Mouse (Mus musculus) brain, adult 2 months (tissue): ENCODE measurements around the gene Cldn13.
A peak's percentile ranks its signal among the peaks of the same experiment; 100 is the strongest.
"Not testable (repeated sequence)": the region's sequence is repeated elsewhere in the genome, so short reads cannot be mapped to it uniquely, and the experiment has no call there.

ENCODE experiments used
- DNase-seq: peaks from one replicate; pipeline ENCODE4 v3.0.0; 2011; ENCODE audit warnings: low read depth, low spot score

Gene Cldn13

DNA sequence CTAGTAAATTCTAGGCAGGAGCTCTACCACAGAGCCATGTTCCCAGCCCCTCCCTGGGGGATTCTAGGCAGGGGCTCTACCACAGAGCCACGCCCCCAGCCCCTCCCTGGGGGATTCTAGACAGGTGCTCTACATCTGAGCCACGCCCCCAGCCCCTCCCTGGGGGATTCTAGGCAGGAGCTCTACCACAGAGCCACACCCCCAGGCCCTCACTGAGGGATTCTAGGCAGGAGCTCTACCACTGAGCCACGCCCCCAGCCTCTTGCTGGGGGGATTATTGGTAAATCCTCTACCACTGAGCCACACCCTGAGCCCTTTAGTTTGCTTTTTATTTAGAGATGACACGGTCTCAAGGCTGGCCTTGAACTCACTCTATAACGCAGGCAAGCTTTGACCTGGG is 18.4 kb upstream of the Cldn13 start:
- not testable (repeated sequence) for DNase-seq

DNA sequence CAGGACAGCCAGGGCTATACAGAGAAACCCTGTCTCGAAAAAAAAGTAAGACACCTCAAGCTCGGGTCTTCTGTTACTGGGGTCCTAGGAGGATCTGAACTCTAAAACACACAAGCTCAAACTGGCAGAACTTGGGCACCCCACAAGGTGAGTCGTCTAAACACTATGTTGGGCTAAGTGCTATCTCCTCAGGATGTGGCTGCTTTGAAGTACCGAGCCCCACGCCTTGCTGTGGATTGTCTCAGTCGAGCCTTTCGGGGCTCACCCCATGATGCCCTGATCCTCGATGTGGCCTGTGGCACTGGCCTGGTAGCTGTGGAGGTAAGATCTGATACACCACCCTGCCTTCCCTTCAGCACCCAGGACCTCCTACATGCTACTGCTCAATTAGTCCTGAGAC is 18.0 kb upstream of the Cldn13 start:
- DNase-seq, result no peak

DNA sequence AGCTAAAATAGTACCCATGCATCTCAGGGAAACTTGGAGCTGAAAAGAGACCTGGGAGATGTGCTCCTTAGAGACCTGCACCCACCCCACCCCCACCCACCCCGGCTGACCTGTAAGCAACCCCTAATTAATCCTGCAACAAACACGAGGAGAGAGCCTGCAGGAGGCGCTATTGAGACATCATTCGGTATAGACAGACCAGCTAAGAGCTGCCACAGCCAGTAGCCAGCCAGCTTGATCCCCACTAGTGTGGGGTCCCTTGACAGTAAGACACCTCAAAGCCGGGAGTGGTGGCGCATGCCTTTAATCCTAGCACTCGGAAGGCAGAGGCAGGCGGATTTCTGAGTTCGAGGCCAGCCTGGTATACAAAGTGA is 17.6 kb upstream of the Cldn13 start:
- DNase-seq, result peak; percentile 80

DNA sequence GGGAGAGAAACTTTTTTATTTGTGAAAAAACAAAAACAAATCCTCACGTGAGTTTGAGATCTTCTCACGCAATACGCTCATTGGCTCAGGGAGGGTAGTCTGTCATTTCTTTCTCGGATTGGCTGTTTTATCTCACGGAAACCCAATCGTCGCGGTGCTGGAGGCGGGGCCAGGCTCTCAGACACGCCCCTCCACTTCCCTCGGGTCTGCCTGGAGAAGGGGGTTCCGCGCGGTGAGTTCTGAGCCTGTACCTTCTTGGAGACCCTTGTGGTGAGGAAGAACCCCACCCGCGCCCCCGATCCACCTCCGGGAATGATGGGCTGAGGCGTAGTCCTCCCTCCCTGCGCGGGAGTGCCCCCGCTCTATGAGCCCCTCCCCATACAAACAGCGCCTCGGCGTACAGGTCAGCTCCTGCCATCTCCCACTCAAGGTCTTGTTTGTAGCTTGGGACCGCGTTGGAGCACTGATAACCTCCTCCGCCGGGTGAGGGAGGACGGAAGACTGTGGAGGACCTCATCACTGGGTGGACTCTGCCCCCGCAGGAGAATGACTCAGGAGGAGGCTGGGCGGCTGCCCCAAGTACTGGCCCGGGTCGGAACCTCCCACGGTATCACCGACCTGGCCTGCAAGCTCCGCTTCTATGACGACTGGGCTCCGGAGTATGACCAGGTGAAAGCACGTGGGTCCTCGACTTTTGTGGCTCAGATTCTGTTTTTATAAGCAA is 17.0 kb upstream of the Cldn13 start, which contains the start of gene Mettl27:
Gene Mettl27 (plus strand): TSS at position 190 of the 724 bp plus-strand sequence.
- DNase-seq, result peak; percentile 89

DNA sequence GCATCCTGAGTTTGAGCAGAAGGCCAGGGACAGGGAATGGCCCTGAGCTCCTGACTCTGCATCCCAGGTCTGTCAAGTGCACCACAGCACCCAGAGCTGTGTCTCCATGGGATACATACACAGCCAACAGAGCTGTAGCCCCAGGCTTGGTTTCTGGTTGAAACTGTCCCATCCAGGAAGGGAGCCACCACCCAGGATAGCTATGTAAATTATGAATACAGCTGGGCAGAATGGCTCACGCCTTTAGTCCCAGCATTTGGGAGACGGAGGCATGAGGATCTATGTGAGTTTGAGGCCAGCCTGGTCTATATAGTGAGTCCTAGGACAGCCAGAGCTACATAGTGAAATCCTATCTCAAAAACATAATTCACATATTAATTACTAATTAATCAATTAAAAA is 14.7 kb upstream of the Cldn13 start:
- no peak for DNase-seq

DNA sequence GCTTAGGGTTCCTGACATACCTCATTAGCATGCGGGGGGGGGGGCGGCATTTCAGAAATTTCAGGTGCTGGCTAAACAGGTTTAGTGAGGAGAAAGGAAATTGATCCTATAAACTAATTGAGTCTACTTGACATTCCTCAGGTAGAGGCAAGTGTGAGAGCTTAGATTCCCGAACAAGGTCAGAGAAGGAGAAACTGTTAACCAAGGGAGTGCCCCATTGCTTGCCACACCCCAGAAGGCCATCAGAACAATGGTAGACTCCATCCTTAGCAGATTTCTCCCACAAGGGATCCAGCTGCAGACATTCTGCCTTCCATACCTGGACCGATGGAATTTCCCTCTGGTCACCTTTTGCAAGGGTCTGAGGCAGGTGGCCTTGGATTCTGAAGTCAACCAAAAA is 11.4 kb upstream of the Cldn13 start:
- no peak for DNase-seq

DNA sequence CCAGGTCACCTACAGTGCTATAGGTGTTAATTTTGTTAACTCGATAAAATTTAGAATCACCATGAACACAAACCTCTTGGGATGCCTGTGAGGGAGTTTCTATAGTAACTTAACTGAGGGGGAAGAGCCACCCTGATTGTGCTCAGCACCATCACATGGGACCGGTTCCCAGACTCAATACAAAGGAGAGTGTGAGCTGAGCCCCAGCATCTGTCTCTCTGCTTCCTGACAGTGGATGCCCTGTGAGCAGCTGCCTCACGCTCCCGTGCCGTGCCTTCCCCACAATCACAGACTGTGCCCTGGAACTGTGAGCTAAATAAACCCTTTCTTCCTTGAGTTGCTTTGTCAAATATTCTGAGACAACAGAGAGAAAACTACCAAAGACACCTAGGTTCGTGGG is 7.8 kb upstream of the Cldn13 start:
- peak; percentile 4 for DNase-seq

DNA sequence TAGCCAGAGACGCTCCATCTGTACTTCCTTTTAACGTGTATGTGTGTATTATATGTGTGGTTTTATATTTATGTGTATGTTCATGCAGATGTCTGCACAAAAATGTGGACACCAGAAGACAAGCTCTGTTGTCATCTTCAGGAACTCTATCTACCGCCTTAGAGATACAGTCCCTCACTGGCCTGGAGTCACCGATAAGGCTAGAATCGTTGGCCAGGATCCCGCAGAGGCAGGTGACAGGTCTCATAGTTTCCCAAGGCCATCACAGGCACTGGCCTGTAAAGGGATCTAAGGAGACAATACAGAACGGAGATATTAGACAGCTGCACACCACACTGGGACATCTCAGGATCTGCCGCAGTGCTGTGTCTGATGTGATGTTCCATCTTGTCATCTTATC is 5.8 kb upstream of the Cldn13 start:
- no peak for DNase-seq

DNA sequence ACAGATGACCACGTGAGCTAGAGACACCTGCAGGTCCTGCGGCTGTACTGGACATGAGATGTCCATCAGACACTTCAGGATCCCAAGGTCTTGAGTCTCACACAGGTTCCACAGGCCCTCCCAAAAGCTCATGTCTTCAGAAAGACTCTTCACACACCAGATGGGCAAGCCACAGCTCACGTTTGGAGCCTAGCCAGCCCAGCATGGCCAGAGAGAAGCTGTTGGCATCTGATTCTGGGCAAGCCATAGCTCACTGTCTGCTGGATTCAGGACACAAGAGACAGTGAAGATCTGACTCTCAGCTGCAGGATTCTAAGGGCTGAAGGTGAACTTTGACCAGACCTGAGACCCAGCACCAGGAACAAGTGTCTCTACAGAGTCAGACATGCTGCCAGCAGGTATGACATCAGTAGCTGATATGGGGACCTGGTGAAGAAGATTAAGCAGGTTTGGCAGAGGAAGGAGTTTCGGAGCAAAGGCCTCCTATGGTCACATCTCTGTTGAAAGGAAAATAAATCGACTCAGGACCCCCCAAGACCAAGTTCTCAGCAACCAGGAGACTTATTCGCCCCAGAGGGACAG is 4.9 kb upstream of the Cldn13 start:
- DNase-seq, result peak; percentile 6

DNA sequence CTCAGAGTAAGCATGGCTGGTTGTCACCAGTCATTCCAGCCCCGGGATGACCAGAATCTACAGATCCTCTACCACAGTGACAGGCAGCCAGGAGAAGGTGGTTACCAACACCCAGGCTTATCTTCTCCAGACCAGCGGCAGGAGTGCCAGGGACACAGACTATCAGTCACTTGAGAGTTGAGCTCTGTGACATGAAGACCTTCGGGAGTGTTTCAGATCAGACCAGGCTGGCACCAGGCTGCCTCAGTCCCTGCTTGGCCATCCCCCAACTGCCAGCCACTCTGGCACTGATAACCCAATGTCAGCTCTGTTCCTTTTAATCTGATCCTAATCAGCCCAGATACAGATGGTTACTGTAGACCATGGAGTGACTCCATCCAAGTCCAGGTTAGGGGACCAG is 3.8 kb upstream of the Cldn13 start:
- no peak for DNase-seq

DNA sequence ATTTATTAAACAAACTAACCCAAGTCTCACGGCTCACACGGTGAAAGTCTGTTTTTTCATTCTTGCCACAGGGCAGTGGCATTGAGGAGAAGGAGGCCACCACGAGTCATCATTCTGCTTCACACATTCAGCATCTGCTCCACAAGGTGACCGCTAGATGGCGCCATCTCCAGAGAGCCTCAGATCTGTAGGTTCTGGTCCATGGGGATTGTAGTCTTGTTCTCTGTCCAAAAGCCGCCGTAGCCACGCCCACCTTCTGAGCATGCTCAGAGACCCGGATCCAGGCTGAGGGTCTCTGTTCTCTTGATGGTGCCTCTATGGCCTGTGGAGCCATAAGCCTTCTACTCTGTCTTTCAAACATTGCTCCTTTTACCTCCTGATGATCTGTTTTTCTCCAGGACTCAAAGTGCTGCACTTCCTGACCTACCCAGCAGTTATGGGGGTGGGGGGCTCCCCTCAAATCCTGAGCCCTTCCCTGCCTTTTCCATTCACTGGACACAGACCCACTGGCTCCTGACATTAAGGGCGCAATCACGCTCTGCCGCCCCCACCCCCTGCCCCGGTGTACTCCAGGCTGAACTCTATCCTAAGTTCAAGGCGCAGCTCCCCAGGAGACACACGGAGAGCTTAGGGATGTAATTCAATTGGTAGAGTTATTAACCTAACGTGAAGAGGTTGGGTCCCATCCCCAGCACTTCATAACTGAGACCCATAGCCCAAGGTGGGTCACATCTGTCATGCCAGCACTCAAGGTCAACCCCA is 2.9 kb upstream of the Cldn13 start:
- DNase-seq, result peak; percentile 49

DNA sequence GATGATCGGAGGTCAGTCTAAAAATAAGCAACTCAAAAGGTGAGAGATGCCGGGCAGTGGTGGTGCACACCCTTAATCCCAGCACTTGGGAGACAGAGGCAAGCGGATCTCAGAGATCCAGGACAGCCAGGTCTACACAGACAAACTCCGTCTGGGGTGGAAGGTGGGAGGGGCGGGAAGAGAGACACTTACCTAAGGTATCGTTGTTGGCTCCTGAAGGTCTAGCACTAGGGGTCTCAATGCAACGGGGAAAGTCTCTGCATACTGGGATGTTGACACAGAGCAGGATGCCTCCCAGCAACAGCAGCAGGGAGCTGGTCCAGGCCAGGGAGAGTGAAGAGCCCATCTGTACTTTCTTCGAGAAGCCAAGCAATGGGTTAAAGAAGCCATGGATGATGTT is 816 bp downstream of the Cldn13 start:
- DNase-seq, result no peak

DNA sequence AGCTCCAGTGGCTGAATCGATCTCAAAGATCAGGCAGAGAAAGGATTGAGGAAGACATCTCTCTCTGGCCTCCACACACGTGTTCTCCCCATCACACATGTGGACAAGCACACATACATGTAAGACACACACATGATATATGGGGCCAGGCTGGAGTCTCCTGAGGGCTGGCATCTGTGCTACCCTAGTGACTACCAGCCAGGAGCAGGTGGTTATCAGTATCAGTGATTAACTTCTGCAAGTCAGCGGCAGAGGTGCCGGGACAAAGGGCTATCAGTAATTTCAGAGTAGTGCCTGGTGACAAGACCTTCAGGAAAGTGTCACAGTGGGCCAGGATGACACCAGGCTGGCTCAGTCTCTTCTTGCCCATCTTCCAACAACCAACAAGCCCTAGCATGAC is 1.6 kb downstream of the Cldn13 start:
- DNase-seq, result no peak

DNA sequence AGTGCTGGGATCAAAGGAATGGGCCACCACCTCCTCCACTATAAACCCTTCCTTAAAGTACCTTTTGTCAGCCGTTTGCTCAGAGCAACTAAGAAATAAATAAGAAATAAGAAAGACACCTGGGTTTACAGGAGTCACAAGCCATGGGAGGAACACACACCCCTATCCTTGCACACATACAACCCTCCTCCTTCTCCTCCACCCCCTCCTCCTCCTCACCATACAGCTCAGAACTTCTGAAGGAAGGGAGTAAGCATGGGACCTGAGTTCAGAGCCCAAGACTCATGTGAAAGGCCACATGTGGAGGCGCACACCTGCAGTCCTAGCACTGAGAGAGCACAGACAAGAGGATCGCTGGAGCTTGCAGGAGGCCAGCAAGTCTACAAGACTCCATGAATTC is 2.0 kb downstream of the Cldn13 start:
- DNase-seq, result no peak

DNA sequence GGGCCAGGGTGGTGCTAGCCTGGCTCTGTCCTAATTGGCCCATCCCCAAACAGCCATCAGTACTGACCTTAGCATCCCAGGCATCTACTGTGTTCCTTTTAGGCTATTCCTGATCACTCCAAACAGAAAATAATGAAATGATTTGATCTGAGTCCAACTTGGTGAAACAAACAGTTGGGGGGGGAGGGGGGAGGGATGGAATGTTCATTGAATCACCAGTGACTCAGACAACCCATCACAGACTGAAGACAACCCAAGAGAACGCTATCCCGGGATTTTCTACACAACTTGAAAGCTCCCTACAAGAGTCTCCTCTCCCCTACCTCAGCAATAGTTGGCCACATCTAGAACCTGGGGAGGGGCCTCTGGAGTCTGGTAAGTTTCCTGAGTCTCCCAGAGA is 3.4 kb downstream of the Cldn13 start:
- DNase-seq, result no peak

DNA sequence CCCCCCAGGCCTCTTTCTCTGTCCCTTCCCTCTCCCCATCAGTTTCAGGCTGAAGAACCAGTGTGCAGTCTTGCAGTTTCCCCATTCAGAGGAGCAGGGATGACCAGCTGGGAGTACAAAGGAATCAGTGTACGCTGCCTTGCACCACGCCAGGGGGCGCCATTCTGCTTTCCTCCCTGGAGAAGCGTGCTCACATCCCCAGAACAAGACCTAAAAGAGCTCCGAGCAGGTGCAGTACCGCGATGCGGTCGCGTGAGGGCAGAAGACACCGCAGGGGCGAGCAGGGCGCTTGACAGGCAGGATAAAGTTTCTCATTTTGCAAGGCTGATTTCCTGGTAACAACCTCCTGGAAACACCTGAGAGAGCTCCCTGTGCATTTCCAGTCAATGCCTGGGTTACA is 8.2 kb downstream of the Cldn13 start:
- DNase-seq, result peak; percentile 93

DNA sequence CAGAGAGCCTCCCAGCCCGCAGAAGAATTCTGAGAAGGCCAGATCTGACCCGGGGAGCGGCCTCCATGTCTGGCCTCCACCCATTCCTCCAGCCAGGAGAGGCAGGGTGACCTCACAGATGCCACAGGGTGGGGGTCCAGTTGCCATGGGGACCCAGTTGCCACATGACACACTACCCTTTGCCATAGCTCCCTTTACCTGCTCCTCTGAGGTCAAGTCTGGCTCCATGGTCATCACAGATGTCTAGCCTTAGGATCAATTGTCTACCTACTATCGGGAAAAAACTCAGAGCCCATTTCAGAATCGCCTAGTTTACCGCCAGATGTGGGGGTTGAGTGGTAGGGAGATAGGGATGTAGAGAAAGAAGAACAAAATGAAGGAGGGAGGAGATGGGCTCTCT is 8.7 kb downstream of the Cldn13 start, which contains the start of gene Tmem270:
Gene Tmem270 (minus strand): TSS at position 101 of the 400 bp plus-strand sequence.
- no peak for DNase-seq

DNA sequence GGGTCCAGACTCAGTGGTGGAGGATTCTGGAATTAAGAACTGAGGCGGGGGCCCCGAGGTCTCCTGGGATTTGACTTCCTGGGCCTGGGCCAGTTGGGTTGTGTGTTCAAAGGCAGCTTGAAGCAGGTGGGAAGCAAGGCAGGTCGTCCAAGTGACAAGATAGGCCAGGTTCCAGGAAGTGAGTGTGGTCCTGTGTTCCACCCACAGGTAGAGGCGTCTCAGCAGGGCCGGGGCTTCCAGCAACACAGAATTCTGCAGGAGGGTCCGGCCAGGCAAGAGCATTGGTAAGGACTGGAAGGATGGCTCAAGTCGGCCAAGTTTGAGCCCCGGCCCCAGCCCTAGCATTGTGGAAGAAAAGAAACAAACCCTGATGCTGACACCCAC is 13.7 kb downstream of the Cldn13 start:
- DNase-seq, result no peak

DNA sequence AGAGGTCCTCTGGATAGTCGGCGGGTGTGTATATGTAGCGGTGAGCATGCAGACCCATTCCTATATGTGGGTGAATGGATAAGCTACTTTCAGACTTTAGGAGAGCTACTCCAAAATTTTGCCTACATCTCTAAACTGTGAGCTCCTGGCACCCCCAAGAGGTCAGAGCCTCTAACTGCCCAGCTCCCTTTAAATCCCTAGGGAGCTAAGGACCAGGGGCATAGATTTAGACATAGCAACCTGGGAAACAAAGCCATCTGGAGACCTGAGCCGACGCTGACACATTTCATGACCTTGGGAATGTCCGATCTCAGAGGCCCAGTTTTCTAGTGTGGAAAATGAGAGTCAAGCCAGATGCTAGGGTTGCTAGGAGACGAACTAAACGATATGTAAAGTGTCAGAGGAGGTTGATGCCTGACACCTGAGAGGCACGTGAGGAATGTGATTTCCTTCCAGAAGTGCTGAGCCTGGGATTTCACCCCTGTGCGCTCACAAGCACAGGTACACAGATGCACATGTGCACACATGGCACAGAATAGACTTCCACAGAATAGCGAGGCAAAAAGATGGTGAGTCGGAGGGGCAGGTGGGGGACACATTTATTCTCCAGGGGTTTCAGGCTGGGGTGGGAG is 14.2 kb downstream of the Cldn13 start:
- DNase-seq, result peak; percentile 58

DNA sequence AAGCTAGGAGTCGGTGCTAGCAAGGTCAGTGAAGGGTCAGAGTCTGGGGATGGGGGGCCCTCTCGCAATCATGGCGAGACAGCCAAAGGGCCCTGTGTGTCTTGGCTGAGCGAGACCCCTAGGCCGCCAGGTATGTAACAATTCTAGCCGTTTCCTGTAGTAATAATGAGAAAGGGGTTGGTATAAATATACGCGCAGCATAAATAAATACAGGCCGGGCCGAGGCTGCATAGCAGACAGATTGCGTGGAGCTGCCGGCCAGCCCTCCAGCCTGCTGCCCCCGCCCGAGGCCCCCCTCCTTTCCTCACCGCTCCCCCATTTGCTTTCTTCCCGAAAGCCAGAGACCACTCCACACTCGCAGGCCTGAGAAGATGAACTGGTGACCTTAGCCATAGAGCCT is 17.7 kb downstream of the Cldn13 start:
- DNase-seq, result no peak

DNA sequence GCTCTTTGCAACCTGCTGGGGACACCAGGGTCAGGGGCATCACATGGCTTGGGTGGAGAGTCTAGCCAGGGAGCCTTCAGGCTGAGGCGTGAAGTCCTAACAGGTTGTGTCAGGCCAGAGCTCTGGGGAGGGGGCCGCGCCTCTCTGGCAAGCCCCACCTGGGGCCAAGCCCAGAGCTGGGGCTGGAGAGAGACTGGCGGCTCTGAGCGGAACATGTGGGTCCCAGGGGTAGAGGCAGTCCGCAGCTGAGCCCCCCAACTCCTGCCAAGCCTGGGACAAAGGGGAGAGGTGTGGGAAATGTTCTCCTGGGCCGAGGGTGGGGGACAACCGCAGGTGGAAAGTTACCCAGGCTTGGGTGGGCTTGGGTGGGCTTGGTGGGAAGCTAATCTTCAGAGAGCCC is 18.4 kb downstream of the Cldn13 start:
- no peak for DNase-seq

DNA sequence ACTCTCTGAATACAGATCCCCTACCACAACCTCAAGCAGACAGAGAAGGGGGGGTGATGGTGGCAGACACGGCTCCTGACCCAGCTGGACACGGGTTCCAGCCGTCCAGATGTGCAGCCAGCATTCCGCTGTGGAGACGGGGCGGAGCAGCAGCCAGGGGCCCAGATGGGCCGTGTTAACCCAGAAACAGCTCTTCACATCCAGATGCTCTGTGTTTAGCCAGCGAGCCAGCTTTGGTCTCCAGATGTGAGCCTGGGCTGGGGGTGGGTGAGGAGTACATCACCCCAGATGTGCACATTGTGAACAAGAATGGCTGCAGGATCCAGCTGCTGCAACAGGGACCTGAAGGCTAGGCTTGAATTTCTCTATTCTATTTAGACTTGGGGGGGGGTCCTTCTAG is 20.0 kb downstream of the Cldn13 start:
- no peak for DNase-seq
